In genomic region chr16:49335916-49336315, GRCm38 (mm10) we compare ENCODE assay signal across 10 mouse cellular contexts.
A peak's percentile ranks its signal among the peaks of the same experiment; 100 is the strongest.
DNase-seq lines count a peak whose midpoint lies in the region; ATAC-seq and TF ChIP-seq lines count a peak whose summit lies in the region.
"Had no signal": no experiment of that assay in that cellular context is flagged by ENCODE, and none has a peak within 500 bp of the region (broad histone marks: within the 10 kb centered on the region; RNA-seq: fewer than 3 reads in every experiment).

No protein-coding gene starts in this region.

- TF ChIP-seq EP300 in stomach, postnatal 0 days (optimal IDR thresholded peaks at IDR 0.05): no peak

- intact Hi-C loops in heart, postnatal 14 days (cut with DNase I): no loop called here
- intact Hi-C loops in left cerebral cortex, postnatal 14 days (cut with DNase I): no loop called here

- DNase-seq in heart, postnatal 14 days: peak; percentile 5 to 19
- DNase-seq in brain, adult 2 months (ENCODE audit: low read depth, low spot score): peak; percentile 67
- peak; percentile 83 for DNase-seq in forebrain, embryonic 14.5 days (ENCODE audit: low spot score)
- DNase-seq in left cerebral cortex, postnatal 14 days (ENCODE audit: low spot score in 2 of 2): peak; percentile 38 to 40
- DNase-seq in stomach, postnatal 0 days (ENCODE audit: low spot score): no peak
- DNase-seq in liver, embryonic 11.5 days (ENCODE audit: low spot score): no peak
- DNase-seq in testis, postnatal 14 days (ENCODE audit: low spot score): no peak
- DNase-seq: liver, postnatal 0 days had no signal

- no peak overlapping the region for H3K4me3 ChIP-seq in heart, embryonic 12.5 days
- no peak overlapping the region for H3K4me3 ChIP-seq in forebrain, embryonic 14.5 days (ENCODE audit: low read depth, low read length)
- no peak overlapping the region for H3K4me3 ChIP-seq in stomach, postnatal 0 days (ENCODE audit: low read depth, low read length)
- H3K4me3 ChIP-seq in liver, embryonic 11.5 days (ENCODE audit: low read depth, low read length): no peak overlapping the region

- no peak for ATAC-seq in heart, embryonic 12.5 days (ENCODE audit: insufficient number of reproducible peaks, low FRiP score)
- peak; percentile 91 for ATAC-seq in forebrain, embryonic 14.5 days
- no peak for ATAC-seq in stomach, postnatal 0 days (ENCODE audit: low FRiP score, low TSS enrichment)
- ATAC-seq in liver, embryonic 11.5 days (replicated peaks; ENCODE audit: low FRiP score): no peak
- ATAC-seq: inflammation-experienced regulatory T-cells, adult 6 months; liver, postnatal 0 days had no signal

- no peaks in the 10 kb centered on the region for H3K4me1 ChIP-seq in heart, embryonic 12.5 days (replicated peaks)
- H3K4me1 ChIP-seq in forebrain, embryonic 14.5 days (ENCODE audit: control insufficient read depth, insufficient read depth, low read length): peaks cover 5% of the 10 kb centered on the region; the same call in 1 of the 2 replicates
- H3K4me1 ChIP-seq in stomach, postnatal 0 days (replicated peaks; ENCODE audit: control insufficient read depth, insufficient read depth): no peaks in the 10 kb centered on the region
- no peaks in the 10 kb centered on the region for H3K4me1 ChIP-seq in liver, embryonic 11.5 days (replicated peaks; ENCODE audit: control insufficient read depth, insufficient read depth, low read length)

- no peak overlapping the region for H3K27ac ChIP-seq in heart, embryonic 12.5 days (ENCODE audit: poor library complexity, severe bottlenecking)
- H3K27ac ChIP-seq in forebrain, embryonic 14.5 days (ENCODE audit: low read depth, low read length): no peak overlapping the region
- no peak overlapping the region for H3K27ac ChIP-seq in stomach, postnatal 0 days (replicated peaks)
- H3K27ac ChIP-seq in liver, embryonic 11.5 days (ENCODE audit: low read depth, low read length): no peak overlapping the region

- 29% methylated on average over 2 of the region's 2 CpGs for WGBS in heart, embryonic 12.5 days
- 36% methylated on average over 2 of the region's 2 CpGs for WGBS in forebrain, embryonic 14.5 days
- 25% methylated on average over 2 of the region's 2 CpGs for WGBS in stomach, postnatal 0 days
- 47% methylated on average over 2 of the region's 2 CpGs for WGBS in liver, embryonic 11.5 days

- H3K4me2 ChIP-seq in heart, embryonic 12.5 days: no peak overlapping the region
- H3K4me2 ChIP-seq in forebrain, embryonic 14.5 days (ENCODE audit: low read length): no peak overlapping the region
- no peak overlapping the region for H3K4me2 ChIP-seq in stomach, postnatal 0 days (replicated peaks; ENCODE audit: low read depth)
- H3K4me2 ChIP-seq in liver, embryonic 11.5 days: no peak overlapping the region

- no peaks in the 10 kb centered on the region for H3K36me3 ChIP-seq in heart, embryonic 12.5 days
- no peaks in the 10 kb centered on the region for H3K36me3 ChIP-seq in forebrain, embryonic 14.5 days (ENCODE audit: control insufficient read depth, insufficient read depth, low read length)
- no peaks in the 10 kb centered on the region for H3K36me3 ChIP-seq in stomach, postnatal 0 days (ENCODE audit: control insufficient read depth, insufficient read depth, low read length)
- H3K36me3 ChIP-seq in liver, embryonic 11.5 days (ENCODE audit: control insufficient read depth, insufficient read depth, low read length): no peaks in the 10 kb centered on the region

- no peaks in the 10 kb centered on the region for H3K9me3 ChIP-seq in heart, embryonic 12.5 days (replicated peaks)
- no peaks in the 10 kb centered on the region for H3K9me3 ChIP-seq in forebrain, embryonic 14.5 days (replicated peaks; ENCODE audit: control insufficient read depth, low read length)
- no peaks in the 10 kb centered on the region for H3K9me3 ChIP-seq in stomach, postnatal 0 days (ENCODE audit: control insufficient read depth, low read length)
- H3K9me3 ChIP-seq in liver, embryonic 11.5 days (ENCODE audit: control insufficient read depth, low read length): no peaks in the 10 kb centered on the region

- no peak for TF ChIP-seq CTCF in stomach, postnatal 0 days (IDR thresholded peaks at IDR 0.05; ENCODE audit: low read depth)

- H3K27me3 ChIP-seq in heart, embryonic 12.5 days (replicated peaks): no peaks in the 10 kb centered on the region
- H3K27me3 ChIP-seq in forebrain, embryonic 14.5 days (replicated peaks; ENCODE audit: control insufficient read depth, insufficient read depth, low read length): no peaks in the 10 kb centered on the region
- H3K27me3 ChIP-seq in stomach, postnatal 0 days (ENCODE audit: control insufficient read depth, insufficient read depth, low read length): no peaks in the 10 kb centered on the region
- no peaks in the 10 kb centered on the region for H3K27me3 ChIP-seq in liver, embryonic 11.5 days (replicated peaks; ENCODE audit: control insufficient read depth, insufficient read depth, low read length)

- no peak overlapping the region for H3K9ac ChIP-seq in heart, embryonic 12.5 days
- H3K9ac ChIP-seq in forebrain, embryonic 14.5 days (ENCODE audit: low read length): no peak overlapping the region
- no peak overlapping the region for H3K9ac ChIP-seq in stomach, postnatal 0 days (ENCODE audit: low read length)
- no peak overlapping the region for H3K9ac ChIP-seq in liver, embryonic 11.5 days (ENCODE audit: low read depth, low read length)
- H3K9ac ChIP-seq: liver, postnatal 0 days had no signal

Comparison
In these comparisons a context has a peak if more than half of its experiments do, and no peak if none do; other contexts are left out.
1. DNase-seq: peak in heart, postnatal 14 days (2 of 2), brain, adult 2 months (single experiment), forebrain, embryonic 14.5 days (single experiment) and left cerebral cortex, postnatal 14 days (2 of 2); none in stomach, postnatal 0 days (single experiment), liver, embryonic 11.5 days (single experiment) and testis, postnatal 14 days (single experiment).